Comparison of ENCODE assay signal across 28 mouse cellular contexts in genomic region chr14:32429030-32429602, GRCm38 (mm10). TPM values are rescaled to one million over a fixed set of nuclear protein-coding genes. Genes with fewer than 3 reads are reported as not detected.
DNase-seq lines count a peak whose midpoint lies in the region; ATAC-seq lines count a peak whose summit lies in the region.
"Had no signal": no experiment of that assay in that cellular context is flagged by ENCODE, and none has a peak within 500 bp of the region (broad histone marks: within the 10 kb centered on the region; RNA-seq: fewer than 3 reads in every experiment).

No protein-coding gene starts in this region.

- H3K27ac ChIP-seq in hindbrain, embryonic 12.5 days: no peak overlapping the region
- no peak overlapping the region for H3K27ac ChIP-seq in hindbrain, embryonic 14.5 days
- H3K27ac ChIP-seq in neural tube, embryonic 11.5 days (ENCODE audit: low read depth, low read length): peak overlapping the region; percentile 11; the same call in 1 of the 2 replicates
- H3K27ac ChIP-seq: forebrain, embryonic 13.5 days; hindbrain, postnatal 0 days; limb, embryonic 12.5 days had no signal

- no peak overlapping the region for H3K4me2 ChIP-seq in hindbrain, embryonic 12.5 days (replicated peaks)
- no peak overlapping the region for H3K4me2 ChIP-seq in hindbrain, embryonic 14.5 days (replicated peaks)
- H3K4me2 ChIP-seq in neural tube, embryonic 11.5 days (ENCODE audit: low read depth): no peak overlapping the region
- H3K4me2 ChIP-seq: forebrain, embryonic 13.5 days; heart, embryonic 12.5 days; limb, embryonic 12.5 days; liver, embryonic 11.5 days had no signal

- no peak for DNase-seq in hindbrain, embryonic 14.5 days (ENCODE audit: low spot score)
- peak; percentile 38 for DNase-seq in neural tube, embryonic 11.5 days (ENCODE audit: low spot score)
- DNase-seq in neural tube, embryonic 10.5 days (ENCODE audit: extremely low spot score, low spot score): no peak
- peak; percentile 32 for DNase-seq in embryo, embryonic 11 days
- peak; percentile 60 for DNase-seq in retina, postnatal 1 day
- DNase-seq in MN1 (ENCODE audit: low spot score): no peak
- DNase-seq: adrenal gland, postnatal 10 days; cerebellum, adult 2 months; cerebellum, postnatal 25 days; heart, postnatal 14 days; kidney, postnatal 14 days; layer of hippocampus, postnatal 36 days; liver, postnatal 0 days; lung, postnatal 14 days; midbrain, embryonic 14.5 days had no signal

- H3K36me3 ChIP-seq in hindbrain, embryonic 12.5 days: no peaks in the 10 kb centered on the region
- no peaks in the 10 kb centered on the region for H3K36me3 ChIP-seq in hindbrain, embryonic 14.5 days (replicated peaks; ENCODE audit: control insufficient read depth, insufficient read depth)
- H3K36me3 ChIP-seq in neural tube, embryonic 11.5 days (ENCODE audit: control insufficient read depth, insufficient read depth, low read length): no peaks in the 10 kb centered on the region
- H3K36me3 ChIP-seq: heart, embryonic 12.5 days; limb, embryonic 12.5 days had no signal

- no peak overlapping the region for H3K4me3 ChIP-seq in hindbrain, embryonic 12.5 days
- no peak overlapping the region for H3K4me3 ChIP-seq in hindbrain, embryonic 14.5 days (replicated peaks; ENCODE audit: low read length)
- H3K4me3 ChIP-seq in neural tube, embryonic 11.5 days (ENCODE audit: low read depth, low read length): no peak overlapping the region
- H3K4me3 ChIP-seq: forebrain, embryonic 13.5 days; heart, embryonic 12.5 days; limb, embryonic 12.5 days had no signal

- H3K27me3 ChIP-seq in hindbrain, embryonic 12.5 days: no peaks in the 10 kb centered on the region
- H3K27me3 ChIP-seq in hindbrain, embryonic 14.5 days (ENCODE audit: control insufficient read depth, insufficient read depth, low read length): no peaks in the 10 kb centered on the region
- no peaks in the 10 kb centered on the region for H3K27me3 ChIP-seq in neural tube, embryonic 11.5 days (ENCODE audit: control insufficient read depth, insufficient read depth, low read length)
- H3K27me3 ChIP-seq: forebrain, embryonic 13.5 days had no signal

- no peaks in the 10 kb centered on the region for H3K9me3 ChIP-seq in hindbrain, embryonic 12.5 days (replicated peaks)
- H3K9me3 ChIP-seq in hindbrain, embryonic 14.5 days (ENCODE audit: control insufficient read depth, low read length): no peaks in the 10 kb centered on the region
- H3K9me3 ChIP-seq in neural tube, embryonic 11.5 days (ENCODE audit: control insufficient read depth, low read length): no peaks in the 10 kb centered on the region
- H3K9me3 ChIP-seq: forebrain, embryonic 13.5 days; heart, embryonic 12.5 days; limb, embryonic 12.5 days had no signal

- WGBS in hindbrain, embryonic 12.5 days: 19% methylated on average over 8 of the region's 8 CpGs
- WGBS in hindbrain, embryonic 14.5 days: 18% methylated on average over 8 of the region's 8 CpGs
- 9% methylated on average over 8 of the region's 8 CpGs for WGBS in neural tube, embryonic 11.5 days

- ATAC-seq in hindbrain, embryonic 12.5 days (ENCODE audit: low FRiP score): 0 out of 2 replicates have a peak, but pooled peaks have one; percentile 32
- no peak for ATAC-seq in hindbrain, embryonic 14.5 days (ENCODE audit: low FRiP score)
- ATAC-seq in neural tube, embryonic 11.5 days (ENCODE audit: insufficient read depth, low FRiP score, low TSS enrichment): no peak
- ATAC-seq: forebrain, embryonic 13.5 days; hindbrain, postnatal 0 days; intestine, embryonic 16.5 days; liver, postnatal 0 days had no signal

- no peak overlapping the region for H3K9ac ChIP-seq in hindbrain, embryonic 12.5 days
- no peak overlapping the region for H3K9ac ChIP-seq in hindbrain, embryonic 14.5 days
- H3K9ac ChIP-seq in neural tube, embryonic 11.5 days (ENCODE audit: low read length): no peak overlapping the region
- H3K9ac ChIP-seq: forebrain, embryonic 13.5 days; heart, embryonic 12.5 days; limb, embryonic 12.5 days; liver, postnatal 0 days had no signal

- H3K4me1 ChIP-seq in hindbrain, embryonic 12.5 days: peaks cover 8% of the 10 kb centered on the region
- peaks cover 2% of the 10 kb centered on the region; the same call in 1 of the 2 replicates for H3K4me1 ChIP-seq in hindbrain, embryonic 14.5 days (replicated peaks; ENCODE audit: control insufficient read depth, insufficient read depth, low read length)
- H3K4me1 ChIP-seq in neural tube, embryonic 11.5 days (ENCODE audit: control insufficient read depth, insufficient read depth, low read length): peaks cover 5% of the 10 kb centered on the region; the same call in 1 of the 2 replicates
- H3K4me1 ChIP-seq: heart, embryonic 12.5 days; limb, embryonic 12.5 days had no signal

RNA-seq across cellular contexts. Expression of gene Slc18a3, which starts 35.5 kb away (rescaled TPM):
- polyA plus RNA-seq in hindbrain, embryonic 12.5 days (2016; fragmentation: Nextera tagmentation; extraction: Ambion mirVana): 7.3 and 9.4 TPM in 2 replicates
- polyA plus RNA-seq in hindbrain, embryonic 14.5 days (2014; fragmentation: Nextera tagmentation; extraction: Ambion mirVana): 22.7 and 26.9 TPM in 2 replicates
- polyA plus RNA-seq in neural tube, embryonic 11.5 days (2014; fragmentation: Nextera tagmentation; extraction: Ambion mirVana): 20.3 and 27.9 TPM in 2 replicates
- polyA plus RNA-seq: C2C12; limb, embryonic 12.5 days; liver, postnatal 0 days; thymus, postnatal 0 days had no signal

RNA-seq across cellular contexts. Expression of gene Chat, which starts 36.7 kb away (rescaled TPM):
- polyA plus RNA-seq in hindbrain, embryonic 12.5 days (2016; fragmentation: Nextera tagmentation; extraction: Ambion mirVana): 0.80 and 1.7 TPM in 2 replicates
- 2.4 and 3.4 TPM in 2 replicates for polyA plus RNA-seq in hindbrain, embryonic 14.5 days (2014; fragmentation: Nextera tagmentation; extraction: Ambion mirVana)
- polyA plus RNA-seq in neural tube, embryonic 11.5 days (2014; fragmentation: Nextera tagmentation; extraction: Ambion mirVana): 2.6 and 4.2 TPM in 2 replicates
- polyA plus RNA-seq: C2C12; embryonic facial prominence, embryonic 11.5 days; heart, embryonic 12.5 days; limb, embryonic 12.5 days; liver, embryonic 11.5 days; liver, postnatal 0 days; thymus, postnatal 0 days had no signal

RNA-seq across cellular contexts. Expression of gene 1700024G13Rik, which starts 40.9 kb away (rescaled TPM):
- 0.85 and 0.94 TPM in 2 replicates for polyA plus RNA-seq in hindbrain, embryonic 12.5 days (2016; fragmentation: Nextera tagmentation; extraction: Ambion mirVana)
- 0.85 and 0.87 TPM in 2 replicates for polyA plus RNA-seq in hindbrain, embryonic 14.5 days (2014; fragmentation: Nextera tagmentation; extraction: Ambion mirVana)
- not detected in 2 replicates for polyA plus RNA-seq in neural tube, embryonic 11.5 days (2014; fragmentation: Nextera tagmentation; extraction: Ambion mirVana)
- polyA plus RNA-seq: C2C12; heart, embryonic 12.5 days; intestine, embryonic 16.5 days; limb, embryonic 12.5 days; liver, embryonic 11.5 days; liver, postnatal 0 days; midbrain, embryonic 14.5 days; neural tube, embryonic 14.5 days; small intestine, adult 2 months; stomach, embryonic 16.5 days had no signal

Comparison
In these comparisons a context has a peak if more than half of its experiments do, and no peak if none do; other contexts are left out.
1. DNase-seq: peak in neural tube, embryonic 11.5 days (single experiment), embryo, embryonic 11 days (single experiment) and retina, postnatal 1 day (single experiment); none in hindbrain, embryonic 14.5 days (single experiment), neural tube, embryonic 10.5 days (single experiment) and MN1 (single experiment).